Mouse (Mus musculus) urinary bladder, adult 2 months (tissue): ENCODE data around the gene Olfr555. TPM values are rescaled to one million over a fixed set of nuclear protein-coding genes. Genes with fewer than 3 reads are reported as not detected.
A peak's percentile ranks its signal among the peaks of the same experiment; 100 is the strongest.
"Not testable (repeated sequence)": the region's sequence is repeated elsewhere in the genome, so short reads cannot be mapped to it uniquely, and the experiment has no call there.

Experiments
- DNase-seq: peaks from one replicate; pipeline ENCODE4 v3.0.0; 2022; ENCODE audit warnings: low spot score
- polyA plus RNA-seq: library from polyadenylated mRNA; depleted of rRNA; stranded (reverse); fragments of >200 nt; gene quantifications from 2 replicates; pipeline ENCODE4 v1.2.3, GENCODE M21; 2012; rRNA removed

Gene Olfr555
- polyA plus RNA-seq, result not detected in 2 replicates

GRCm38 (mm10) chr7:102658523-102658922 is at the start of gene Olfr555:
TSS of gene Olfr555 (plus strand) at chr7:102658823.
- DNase-seq, result no peak

GRCm38 (mm10) chr7:102618118-102618517 is 40.5 kb upstream of the Olfr555 start, which contains the start of gene Olfr553:
TSS of gene Olfr553 (minus strand) at chr7:102618218.
- no peak for DNase-seq

GRCm38 (mm10) chr7:102619608-102620007 is 39.0 kb upstream of the Olfr555 start:
- DNase-seq, result no peak

- not testable (repeated sequence) for DNase-seq
These were observed 38.3 kb upstream of the Olfr555 start for GRCm38 (mm10) chr7:102620368-102620767.

GRCm38 (mm10) chr7:102636665-102637064 is 22.0 kb upstream of the Olfr555 start:
- DNase-seq, result no peak

- no peak for DNase-seq
These were observed 20.5 kb upstream of the Olfr555 start, which contains the start of gene Olfr554 for GRCm38 (mm10) chr7:102638132-102638531. TSS of gene Olfr554 (plus strand) at chr7:102638432.

- not testable (repeated sequence) for DNase-seq
These were observed 13.7 kb upstream of the Olfr555 start for GRCm38 (mm10) chr7:102644945-102645344.

GRCm38 (mm10) chr7:102664599-102664998 is 6.0 kb downstream of the Olfr555 start, which contains the start of gene Olfr556:
TSS of gene Olfr556 (plus strand) at chr7:102664899.
- DNase-seq, result no peak

- DNase-seq, result no peak
These were observed 6.8 kb downstream of the Olfr555 start for GRCm38 (mm10) chr7:102665378-102665777.

GRCm38 (mm10) chr7:102676225-102676624 is 17.6 kb downstream of the Olfr555 start:
- no peak for DNase-seq

GRCm38 (mm10) chr7:102681916-102682315 is 23.3 kb downstream of the Olfr555 start:
- DNase-seq, result no peak

- peak; percentile 82 for DNase-seq
These were observed 28.4 kb downstream of the Olfr555 start, which contains the start of gene Trim68 for GRCm38 (mm10) chr7:102686944-102687501. TSS of gene Trim68 (minus strand) at chr7:102687327.

GRCm38 (mm10) chr7:102695358-102696125 is 36.9 kb downstream of the Olfr555 start, which contains the start of gene Olfr557:
TSS of gene Olfr557 (plus strand) at chr7:102695910.
- DNase-seq, result no peak

GRCm38 (mm10) chr7:102698461-102698860 is 39.8 kb downstream of the Olfr555 start:
- DNase-seq, result no peak

- DNase-seq, result no peak
These were observed 43.3 kb downstream of the Olfr555 start, which contains the start of gene Olfr558 for GRCm38 (mm10) chr7:102701915-102702314. TSS of gene Olfr558 (plus strand) at chr7:102702215.

Other genes starting within 250 kb of the Olfr555 start
- gene Rrm1, start 217.1 kb upstream of the Olfr555 start, polyA plus RNA-seq, result 21.9 and 23.9 TPM in 2 replicates
- gene Olfr543, start 177.1 kb upstream of the Olfr555 start, polyA plus RNA-seq, result not detected in 2 replicates
- gene Olfr544, start 170.5 kb upstream of the Olfr555 start, polyA plus RNA-seq, result not detected in 2 replicates
- gene Olfr545, start 159.2 kb upstream of the Olfr555 start, polyA plus RNA-seq, result not detected in 2 replicates
- gene Olfr547, start 124.1 kb upstream of the Olfr555 start, polyA plus RNA-seq, result not detected in 2 replicates
- gene Olfr548-ps1, start 117.9 kb upstream of the Olfr555 start, polyA plus RNA-seq, result not detected in 2 replicates
- not detected in 2 replicates for gene Olfr549, start 109.0 kb upstream of the Olfr555 start, polyA plus RNA-seq
- 12.9 and 14.2 TPM in 2 replicates for gene Trim21, start 93.3 kb upstream of the Olfr555 start, polyA plus RNA-seq
- gene Olfr550, start 87.4 kb upstream of the Olfr555 start, polyA plus RNA-seq, result not detected in 2 replicates
- gene Olfr551, start 66.9 kb upstream of the Olfr555 start, polyA plus RNA-seq, result not detected in 2 replicates
- gene Olfr552, start 61.1 kb upstream of the Olfr555 start, polyA plus RNA-seq, result not detected in 2 replicates
- not detected in 2 replicates for gene Olfr553, start 40.6 kb upstream of the Olfr555 start, polyA plus RNA-seq
- not detected in 2 replicates for gene Olfr554, start 20.4 kb upstream of the Olfr555 start, polyA plus RNA-seq
- gene Olfr556, start 6.1 kb downstream of the Olfr555 start, polyA plus RNA-seq, result not detected in 2 replicates
- gene Trim68, start 28.5 kb downstream of the Olfr555 start, polyA plus RNA-seq, result 75.3 and 99.1 TPM in 2 replicates
- gene Olfr557, start 37.1 kb downstream of the Olfr555 start, polyA plus RNA-seq, result not detected in 2 replicates
- gene Olfr558, start 43.4 kb downstream of the Olfr555 start, polyA plus RNA-seq, result 1.3 and 1.4 TPM in 2 replicates
- gene Olfr33, start 60.2 kb downstream of the Olfr555 start, polyA plus RNA-seq, result not detected in 2 replicates
- not detected in 2 replicates for gene Olfr559, start 68.7 kb downstream of the Olfr555 start, polyA plus RNA-seq
- 0.03 TPM in 1 of 2 replicates, not detected in the other for gene Olfr560, start 100.5 kb downstream of the Olfr555 start, polyA plus RNA-seq
- 1.0 and 1.4 TPM in 2 replicates for gene Olfr78, start 100.6 kb downstream of the Olfr555 start, polyA plus RNA-seq
- not detected in 2 replicates for gene Olfr561, start 112.4 kb downstream of the Olfr555 start, polyA plus RNA-seq
- gene Olfr564, start 144.7 kb downstream of the Olfr555 start, polyA plus RNA-seq, result not detected in 2 replicates
- not detected in 2 replicates for gene Olfr566, start 199.9 kb downstream of the Olfr555 start, polyA plus RNA-seq
- not detected in 2 replicates for gene Olfr568, start 218.3 kb downstream of the Olfr555 start, polyA plus RNA-seq
- not detected in 2 replicates for gene Olfr569, start 232.1 kb downstream of the Olfr555 start, polyA plus RNA-seq
- not detected in 2 replicates for gene Olfr570, start 235.8 kb downstream of the Olfr555 start, polyA plus RNA-seq